Mouse (Mus musculus) megakaryocyte-erythroid progenitor cell, adult 5-6 weeks (primary cell): ENCODE results near the gene Slc8a3. TPM values are rescaled to one million over a fixed set of nuclear protein-coding genes. Genes with fewer than 3 reads are reported as not detected.

Experiments used
- ATAC-seq: replicated peaks from 2 replicates; pipeline ENCODE4 v1.8.0; 2016; ENCODE audit warnings: mild to moderate bottlenecking, inconsistent platforms; ENCODE audit not compliant: severe bottlenecking, poor library complexity, low FRiP score, low TSS enrichment
- total RNA-seq, 2 experiments: library from RNA; stranded (forward) in 1 of 2; stranded (reverse) in 1 of 2; fragments of 200-1000, 215-1000 nt in 1 of 2; fragments of >200 nt in 1 of 2; fragmentation: Nextera tagmentation in 1 of 2; gene quantifications; 2 replicates each; pipeline ENCODE4 v1.2.3; 2014 to 2017

Gene Slc8a3
- total RNA-seq, 2 experiments from 2014 or later, result not detected

GRCm38 (mm10) chr12:81156841-81157240 lies 176.1 kb downstream of the Slc8a3 start:
- ATAC-seq, result no peak

GRCm38 (mm10) chr12:81155675-81156074 lies 177.3 kb downstream of the Slc8a3 start:
- no peak for ATAC-seq

GRCm38 (mm10) chr12:81152082-81152481 lies 180.9 kb downstream of the Slc8a3 start:
- no peak for ATAC-seq

- ATAC-seq, result no peak
These were observed 182.1 kb downstream of the Slc8a3 start for GRCm38 (mm10) chr12:81150917-81151316.

- ATAC-seq, result no peak
These were observed 185.0 kb downstream of the Slc8a3 start for GRCm38 (mm10) chr12:81147956-81148355.

Other genes starting within 250 kb of the Slc8a3 start
- 1.5 and 6.8 TPM in 2 replicates for gene Gm4787, start 46.3 kb upstream of the Slc8a3 start, total RNA-seq (2014; fragmentation: Nextera tagmentation)
- gene Gm4787, start 46.3 kb upstream of the Slc8a3 start, total RNA-seq (2017), result 0.23 TPM in 1 of 2 replicates, not detected in the other
- gene Adam4, start 88.8 kb upstream of the Slc8a3 start, total RNA-seq (2014; fragmentation: Nextera tagmentation), result 4.3 and 6.9 TPM in 2 replicates
- not detected in 2 replicates for gene Adam4, start 88.8 kb upstream of the Slc8a3 start, total RNA-seq (2017)
- 77.5 and 115 TPM in 2 replicates for gene Cox16, start 151.9 kb upstream of the Slc8a3 start, total RNA-seq (2014; fragmentation: Nextera tagmentation)
- 70.2 and 120 TPM in 2 replicates for gene Cox16, start 151.9 kb upstream of the Slc8a3 start, total RNA-seq (2017)
- gene Gm20498, start 199.7 kb upstream of the Slc8a3 start, total RNA-seq (2014; fragmentation: Nextera tagmentation), result 9.7 and 18.7 TPM in 2 replicates
- 57.2 and 72.9 TPM in 2 replicates for gene Gm20498, start 199.7 kb upstream of the Slc8a3 start, total RNA-seq (2017)
- 18.4 and 34.7 TPM in 2 replicates for gene Synj2bp, start 199.7 kb upstream of the Slc8a3 start, total RNA-seq (2014; fragmentation: Nextera tagmentation)
- gene Synj2bp, start 199.7 kb upstream of the Slc8a3 start, total RNA-seq (2017), result 43.6 and 48.1 TPM in 2 replicates
- gene Adam21, start 235.3 kb upstream of the Slc8a3 start, total RNA-seq (2014; fragmentation: Nextera tagmentation), result not detected in 2 replicates
- gene Adam21, start 235.3 kb upstream of the Slc8a3 start, total RNA-seq (2017), result not detected in 2 replicates